Mouse (Mus musculus): ENCODE results near the gene Ppp1r10.

DNA sequence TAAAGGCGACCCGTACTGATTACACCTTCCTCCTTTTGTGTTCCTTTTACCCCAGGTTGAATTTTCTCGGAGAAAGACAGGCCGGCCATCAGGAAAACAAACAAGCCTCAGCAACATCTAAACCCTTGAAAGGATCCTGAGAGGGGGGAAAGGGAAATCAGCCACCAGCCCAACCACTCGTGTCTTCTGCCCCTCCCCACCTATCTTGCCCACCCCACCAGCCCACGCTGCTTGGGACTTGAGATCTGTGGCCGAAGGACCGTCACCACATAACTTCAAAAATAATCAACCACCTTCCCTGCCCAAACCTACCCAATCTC lies 869 bp downstream of the Ppp1r10 start:
- no peak for TF ChIP-seq RCOR1 (conservative IDR thresholded peaks at IDR 0.05; ENCODE audit: low read depth, low read length)
- no peak for TF ChIP-seq CTCF (conservative IDR thresholded peaks at IDR 0.05 in 1 of 2, IDR thresholded peaks at IDR 0.05 in 1 of 2; ENCODE audit: low read depth in 2 of 2, low read length in 2 of 2)
- TF ChIP-seq POLR2A (IDR thresholded peaks at IDR 0.05; ENCODE audit: low read depth, low read length) = no peak
- TF ChIP-seq TBP (conservative IDR thresholded peaks at IDR 0.05; ENCODE audit: low read depth, low read length) = no peak
- no peak for TF ChIP-seq JUND (conservative IDR thresholded peaks at IDR 0.05; ENCODE audit: low read depth, low read length)
- TF ChIP-seq RAD21 (IDR thresholded peaks at IDR 0.05; ENCODE audit: low read depth, low read length) = no peak
- no peak for TF ChIP-seq ZKSCAN1 (IDR thresholded peaks at IDR 0.05; ENCODE audit: borderline replicate concordance, low read depth, low read length)
- TF ChIP-seq EP300 (IDR thresholded peaks at IDR 0.05; ENCODE audit: low read length) = no peak
- no peak for TF ChIP-seq ETS1 (conservative IDR thresholded peaks at IDR 0.05; ENCODE audit: low read depth, low read length)
- no peak for TF ChIP-seq ELF1 (IDR thresholded peaks at IDR 0.05; ENCODE audit: low read depth, low read length)
- no peak for TF ChIP-seq HCFC1 (IDR thresholded peaks at IDR 0.05; ENCODE audit: low read depth, low read length)
- no peak for TF ChIP-seq JUN (IDR thresholded peaks at IDR 0.05; ENCODE audit: insufficient read depth, low read depth, low read length)

Data from CH12.LX (cell line).